Mouse (Mus musculus) liver, embryonic 12.5 days (tissue): ENCODE results near the gene 1600014C10Rik. TPM values are rescaled to one million over a fixed set of nuclear protein-coding genes. Genes with fewer than 3 reads are reported as not detected.

ENCODE experiments used
- ATAC-seq: fragments of 200-750 bp; cut with Nextera tagmentation; 2 replicates; pipeline ENCODE4 v1.8.0; 2017; ENCODE audit warnings: moderate number of reproducible peaks, mild to moderate bottlenecking, moderate library complexity
- H3K27ac ChIP-seq: fragments of 300-500 bp; sonication (generic); 2 replicates; pipeline ENCODE4 v1.5.1; 2016; ENCODE audit warnings: mild to moderate bottlenecking
- H3K27me3 ChIP-seq: fragments of 300-500 bp; sonication (generic); replicated peaks from 2 replicates; pipeline ENCODE4 v1.6.1; 2016; ENCODE audit warnings: mild to moderate bottlenecking, moderate library complexity
- H3K36me3 ChIP-seq: fragments of 300-500 bp; sonication (generic); 2 replicates; pipeline ENCODE4 v1.6.1; 2016; ENCODE audit warnings: mild to moderate bottlenecking, moderate library complexity
- H3K4me1 ChIP-seq: fragments of 300-500 bp; sonication (generic); 2 replicates; pipeline ENCODE4 v1.6.1; 2016
- H3K4me2 ChIP-seq: fragments of 300-500 bp; sonication (generic); 2 replicates; pipeline ENCODE4 v1.6.1; 2016; ENCODE audit warnings: mild to moderate bottlenecking, moderate library complexity
- H3K4me3 ChIP-seq: fragments of 300-500 bp; sonication (generic); 2 replicates; pipeline ENCODE4 v1.5.1; 2016; ENCODE audit warnings: mild to moderate bottlenecking, moderate library complexity
- H3K9ac ChIP-seq: fragments of 300-500 bp; sonication (generic); 2 replicates; pipeline ENCODE4 v1.6.1; 2016; ENCODE audit warnings: mild to moderate bottlenecking, moderate library complexity
- H3K9me3 ChIP-seq: fragments of 300-500 bp; sonication (generic); replicated peaks from 2 replicates; pipeline ENCODE4 v1.6.1; 2016; ENCODE audit warnings: mild to moderate bottlenecking, moderate library complexity
- WGBS: fragments of 180-500 bp; shearing (Covaris S2); methylation state at CpG from one replicate; pipeline ENCODE4 v1.1.7; 2016; ENCODE audit not compliant: insufficient replicate concordance; 5-methylcytosine and 5-hydroxymethylcytosine counted together
- polyA plus RNA-seq: library from polyadenylated mRNA; unstranded; fragments of >200 nt; fragmentation: Nextera tagmentation; extraction: Ambion mirVana; gene quantifications from 2 replicates; pipeline ENCODE4 v1.2.1, GENCODE M21; 2016

Gene 1600014C10Rik
- polyA plus RNA-seq, 1 experiment from 2014 or later = 7.0 TPM

DNA sequence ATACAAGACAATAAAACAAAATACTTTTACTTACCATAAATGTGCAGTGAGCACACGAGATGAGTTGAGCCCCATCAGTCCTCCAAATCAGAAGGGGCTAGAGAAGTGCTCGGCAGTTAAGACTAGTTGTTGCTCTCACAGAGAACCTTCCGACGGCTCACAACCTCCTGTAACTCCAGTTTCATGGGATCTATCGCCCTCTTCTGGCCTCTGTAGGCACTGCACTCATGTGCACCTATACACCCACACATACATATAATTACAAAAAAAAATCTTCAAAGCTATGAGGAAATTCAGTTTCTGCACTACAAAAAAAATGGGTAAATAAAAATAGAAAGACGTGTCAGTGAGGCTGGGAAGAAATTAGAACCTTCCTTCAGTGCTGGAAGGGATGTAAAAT, 21.3 kb downstream of the 1600014C10Rik start:
- Histone ChIP-seq H3K36me3 (no peaks in the 10 kb centered on the region), H3K27ac (no peak overlapping the region), H3K4me3 (no peak overlapping the region), H3K4me2 (no peak overlapping the region), H3K27me3 (0 out of 2 replicates have a peak, but pooled peaks cover 7% of the 10 kb centered on the region), H3K4me1 (peaks cover 4% of the 10 kb centered on the region; the same call in 1 of the 2 replicates), H3K9ac (no peak overlapping the region), H3K9me3 (0 out of 2 replicates have a peak, but pooled peaks cover 6% of the 10 kb centered on the region)
- ATAC-seq = no peak
- WGBS = 77% methylated on average over 6 of the region's 6 CpGs

DNA sequence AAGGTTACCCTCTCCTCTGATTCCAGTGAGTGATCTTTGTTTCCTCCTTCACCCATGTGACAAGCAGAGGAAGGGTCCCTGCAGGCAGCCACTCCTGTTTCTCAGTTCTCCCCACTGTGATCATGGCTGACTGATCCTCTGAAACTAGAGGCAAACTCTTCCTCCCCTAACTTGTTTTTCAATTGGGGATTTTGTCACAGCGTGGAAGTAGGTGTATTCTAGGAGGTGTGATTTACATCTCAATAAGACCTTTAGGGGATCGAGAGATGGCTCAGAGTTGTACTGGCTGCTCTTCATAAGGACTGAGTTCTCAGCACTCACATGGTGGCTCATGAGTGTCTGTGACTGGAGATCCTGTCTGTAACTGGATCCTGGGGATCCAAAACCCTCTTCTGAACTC, 22.8 kb downstream of the 1600014C10Rik start:
- Histone ChIP-seq H3K4me1 (peaks cover 8% of the 10 kb centered on the region; the same call in 1 of the 2 replicates), H3K27ac (no peak overlapping the region), H3K4me3 (no peak overlapping the region), H3K4me2 (no peak overlapping the region), H3K9me3 (0 out of 2 replicates have a peak, but pooled peaks cover 6% of the 10 kb centered on the region), H3K9ac (no peak overlapping the region), H3K27me3 (0 out of 2 replicates have a peak, but pooled peaks cover 7% of the 10 kb centered on the region), H3K36me3 (no peaks in the 10 kb centered on the region)
- WGBS = 64% methylated on average over 2 of the region's 2 CpGs
- ATAC-seq = no peak

DNA sequence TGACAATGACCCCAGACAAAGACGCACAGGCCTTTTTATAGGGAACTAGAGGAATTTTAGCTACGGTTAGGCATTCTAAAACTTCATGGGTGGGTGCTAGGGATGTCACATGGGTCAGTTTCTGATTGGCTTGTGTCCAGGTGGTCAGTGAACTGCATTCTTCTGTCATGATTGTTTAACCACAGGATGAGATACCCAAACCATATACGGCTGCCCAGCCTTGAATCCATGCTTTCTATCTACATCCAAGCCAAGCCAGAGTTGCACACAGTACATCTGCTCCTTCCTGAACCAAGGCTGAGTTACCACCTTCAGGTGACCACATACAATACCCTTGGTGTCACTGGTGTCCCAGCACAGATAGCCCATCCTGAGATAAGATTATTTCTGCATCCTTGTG, 23.5 kb downstream of the 1600014C10Rik start:
- Histone ChIP-seq H3K27me3 (0 out of 2 replicates have a peak, but pooled peaks cover 7% of the 10 kb centered on the region), H3K4me2 (no peak overlapping the region), H3K36me3 (no peaks in the 10 kb centered on the region), H3K9me3 (0 out of 2 replicates have a peak, but pooled peaks cover 6% of the 10 kb centered on the region), H3K9ac (no peak overlapping the region), H3K4me1 (peaks cover 8% of the 10 kb centered on the region; the same call in 1 of the 2 replicates), H3K27ac (no peak overlapping the region), H3K4me3 (no peak overlapping the region)
- WGBS = 61% methylated on average over 3 of the region's 3 CpGs
- no peak for ATAC-seq

DNA sequence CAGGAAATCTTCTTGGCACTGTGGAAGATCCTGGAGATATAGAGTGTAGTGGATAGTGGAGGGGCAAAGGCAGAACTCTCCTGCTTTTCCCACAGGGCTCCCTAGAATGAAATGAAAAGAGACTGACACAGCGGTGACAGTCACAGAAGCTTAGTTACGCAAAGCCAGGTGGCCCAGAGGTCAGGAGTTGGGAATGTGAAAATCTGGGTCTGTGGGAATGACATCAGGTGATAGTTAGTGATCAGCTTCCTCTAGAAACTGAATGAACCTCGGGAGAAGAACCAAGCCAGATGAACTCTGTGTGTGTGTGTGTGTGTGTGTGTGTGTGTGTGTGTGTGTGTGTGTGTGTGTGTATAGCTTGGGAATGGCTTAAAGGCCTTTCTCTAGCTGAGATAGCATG, 26.0 kb downstream of the 1600014C10Rik start:
- Histone ChIP-seq H3K9ac (no peak overlapping the region), H3K4me1 (peaks cover 8% of the 10 kb centered on the region; the same call in 1 of the 2 replicates), H3K27me3 (no peaks in the 10 kb centered on the region), H3K4me2 (no peak overlapping the region), H3K9me3 (0 out of 2 replicates have a peak, but pooled peaks cover 6% of the 10 kb centered on the region), H3K36me3 (no peaks in the 10 kb centered on the region), H3K27ac (no peak overlapping the region), H3K4me3 (no peak overlapping the region)
- 65% methylated on average over 3 of the region's 3 CpGs for WGBS
- no peak for ATAC-seq

DNA sequence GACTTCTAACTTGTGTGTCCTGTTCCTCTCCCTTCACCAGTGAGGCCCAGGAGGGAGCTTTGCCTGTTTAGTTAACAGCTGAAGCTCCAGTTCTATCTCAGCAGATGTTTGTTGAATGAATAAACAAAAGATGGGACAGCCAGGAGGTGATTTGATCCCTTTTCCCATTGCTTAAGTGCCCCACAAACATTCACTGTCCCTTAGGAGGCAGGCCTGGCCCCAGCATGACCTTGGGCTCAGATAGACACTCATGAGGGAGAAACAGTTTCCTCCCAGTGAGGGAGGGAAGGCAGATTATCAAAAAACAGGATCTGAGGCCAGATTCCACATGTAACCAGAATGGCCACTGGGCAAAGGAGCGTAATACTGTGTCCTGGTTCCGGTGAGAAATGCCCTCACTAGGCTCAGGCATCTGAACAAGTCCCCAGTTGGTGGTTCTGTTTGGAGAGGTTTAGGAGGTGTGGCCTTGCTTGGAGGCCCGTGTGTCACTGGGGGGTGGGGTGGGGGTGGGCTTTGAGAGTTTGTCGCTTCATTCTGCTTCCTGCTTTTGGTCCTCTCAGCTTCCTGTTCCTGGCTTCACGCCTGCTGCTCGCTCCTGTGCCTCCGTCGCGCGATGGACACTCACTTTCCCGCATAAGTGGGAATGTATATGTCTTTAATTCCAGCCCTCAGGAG, 26.6 kb downstream of the 1600014C10Rik start:
- H3K9me3 ChIP-seq = no peaks in the 10 kb centered on the region
- no peaks in the 10 kb centered on the region for H3K27me3 ChIP-seq
- H3K27ac ChIP-seq = no peak overlapping the region
- H3K9ac ChIP-seq = no peak overlapping the region
- H3K4me2 ChIP-seq = no peak overlapping the region
- H3K4me1 ChIP-seq = peaks cover 10% of the 10 kb centered on the region; the same call in 1 of the 2 replicates
- ATAC-seq = no peak
- 33% methylated on average over 11 of the region's 11 CpGs for WGBS
- H3K36me3 ChIP-seq = no peaks in the 10 kb centered on the region
- H3K4me3 ChIP-seq = no peak overlapping the region

DNA sequence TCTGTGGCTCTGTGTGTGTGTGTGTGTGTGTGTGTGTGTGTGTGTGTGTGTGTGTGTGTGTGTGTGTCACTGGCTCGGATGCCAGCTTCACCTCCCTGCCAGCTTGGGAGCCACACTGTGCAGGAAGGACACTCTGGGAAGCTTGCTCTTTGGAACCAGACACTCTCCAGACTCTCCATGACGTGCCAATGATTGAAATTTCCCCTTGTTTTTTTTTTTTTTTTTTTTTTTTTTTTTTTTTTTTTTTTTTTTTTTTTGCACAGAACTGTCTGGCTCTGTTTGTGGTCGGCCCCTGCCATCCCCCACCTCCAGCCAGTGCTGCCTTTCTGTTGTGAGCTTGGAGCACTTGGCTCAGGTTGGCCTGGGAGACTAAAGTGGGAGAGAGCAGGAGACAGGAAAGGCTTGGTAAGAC, 29.6 kb downstream of the 1600014C10Rik start:
- 35% methylated on average over 3 of the region's 3 CpGs for WGBS
- Histone ChIP-seq H3K4me1 (peaks cover 11% of the 10 kb centered on the region; the same call in 1 of the 2 replicates), H3K4me2 (no peak overlapping the region), H3K36me3 (no peaks in the 10 kb centered on the region), H3K4me3 (no peak overlapping the region), H3K27me3 (no peaks in the 10 kb centered on the region), H3K9ac (no peak overlapping the region), H3K9me3 (no peaks in the 10 kb centered on the region), H3K27ac (no peak overlapping the region)
- ATAC-seq = no peak

DNA sequence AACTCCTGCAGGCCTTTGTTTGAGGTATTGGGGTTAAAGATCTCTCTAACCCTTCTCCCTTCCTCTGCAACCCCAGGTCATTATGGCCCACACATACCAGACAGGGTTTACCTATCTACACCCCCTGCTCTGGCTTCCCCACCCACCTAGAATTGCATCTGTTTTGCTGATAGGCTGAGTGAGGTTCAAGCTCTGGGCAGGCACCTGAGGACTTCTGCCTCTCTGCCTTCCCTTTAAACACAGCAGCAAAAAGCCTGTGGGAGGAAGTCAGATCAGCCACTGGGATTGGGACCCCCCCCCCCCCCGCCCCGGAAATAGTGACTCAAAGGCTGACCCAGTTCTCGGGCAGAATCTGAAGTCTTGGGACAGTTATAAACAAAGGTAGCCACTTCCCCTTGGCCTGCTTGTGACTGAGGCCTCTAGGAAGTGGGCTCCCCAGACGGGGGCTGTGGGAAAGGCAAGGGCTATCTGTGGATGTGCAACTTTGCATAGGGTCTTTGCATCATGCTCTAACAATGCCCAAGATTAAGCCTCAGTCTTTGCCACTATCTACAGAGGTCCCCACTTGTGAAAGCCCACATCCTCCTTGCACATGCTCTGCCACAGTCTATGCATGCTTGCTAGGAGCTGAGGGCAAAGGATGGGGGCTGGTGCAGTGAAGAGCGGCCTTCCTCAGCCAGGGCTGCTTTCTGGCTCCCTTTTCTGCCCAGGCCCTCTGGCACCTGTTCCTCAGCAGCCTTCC, 31.6 kb downstream of the 1600014C10Rik start:
- no peak overlapping the region for H3K9ac ChIP-seq
- ATAC-seq = no peak
- H3K4me1 ChIP-seq = peaks cover 8% of the 10 kb centered on the region; the same call in 1 of the 2 replicates
- H3K9me3 ChIP-seq = no peaks in the 10 kb centered on the region
- no peaks in the 10 kb centered on the region for H3K27me3 ChIP-seq
- no peak overlapping the region for H3K27ac ChIP-seq
- no peaks in the 10 kb centered on the region for H3K36me3 ChIP-seq
- H3K4me3 ChIP-seq = no peak overlapping the region
- WGBS = 21% methylated on average over 5 of the region's 5 CpGs
- H3K4me2 ChIP-seq = no peak overlapping the region

DNA sequence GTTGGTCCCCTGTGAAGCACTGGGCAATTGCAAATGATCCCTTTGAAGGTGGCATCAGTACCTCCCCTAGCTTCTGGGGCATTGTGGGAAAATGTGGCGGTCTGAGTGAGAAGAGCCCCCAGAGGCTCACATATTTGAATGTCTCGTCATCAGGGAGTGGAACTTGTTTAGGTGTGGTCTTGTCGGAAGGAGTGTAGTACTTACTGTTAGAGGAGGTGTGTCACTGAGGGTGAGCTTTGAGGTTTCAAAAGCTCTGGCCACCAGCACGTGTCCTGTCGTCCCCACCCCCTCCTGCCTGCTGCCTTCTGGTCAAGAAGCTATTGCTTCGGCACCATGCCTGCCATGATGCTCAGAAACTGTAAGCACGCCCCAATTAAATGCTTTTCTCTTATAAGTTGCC, 32.3 kb downstream of the 1600014C10Rik start:
- H3K9ac ChIP-seq = no peak overlapping the region
- H3K27me3 ChIP-seq = no peaks in the 10 kb centered on the region
- H3K36me3 ChIP-seq = no peaks in the 10 kb centered on the region
- H3K27ac ChIP-seq = no peak overlapping the region
- 0 out of 2 replicates have a peak, but pooled peaks cover 3% of the 10 kb centered on the region for H3K4me1 ChIP-seq
- no peak overlapping the region for H3K4me2 ChIP-seq
- WGBS = 58% methylated on average over 7 of the region's 7 CpGs
- H3K9me3 ChIP-seq = no peaks in the 10 kb centered on the region
- H3K4me3 ChIP-seq = no peak overlapping the region
- ATAC-seq = no peak

DNA sequence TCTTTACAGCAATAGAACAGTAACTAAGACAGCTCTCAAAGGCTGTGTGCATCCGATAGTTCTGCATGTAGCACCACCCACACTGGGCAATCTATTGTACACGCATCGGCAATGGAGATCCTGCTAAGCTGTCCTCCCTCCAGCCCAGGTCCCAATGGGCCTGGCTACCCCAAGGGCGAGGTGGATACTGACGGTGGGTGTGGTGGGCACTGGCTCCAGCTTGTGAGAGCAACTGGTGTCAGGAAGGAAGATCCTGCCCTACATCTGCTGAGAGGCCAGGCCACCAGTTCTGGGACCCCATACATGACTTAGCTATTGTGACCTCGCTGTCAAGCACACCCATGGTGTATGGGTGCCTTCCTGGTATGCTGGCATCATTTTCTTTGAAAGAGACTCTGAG, 32.7 kb downstream of the 1600014C10Rik start:
- Histone ChIP-seq H3K4me1 (0 out of 2 replicates have a peak, but pooled peaks cover 3% of the 10 kb centered on the region), H3K9me3 (no peaks in the 10 kb centered on the region), H3K9ac (no peak overlapping the region), H3K27ac (no peak overlapping the region), H3K27me3 (no peaks in the 10 kb centered on the region), H3K36me3 (no peaks in the 10 kb centered on the region), H3K4me2 (no peak overlapping the region), H3K4me3 (no peak overlapping the region)
- WGBS = 75% methylated on average over 6 of the region's 6 CpGs
- ATAC-seq = no peak

DNA sequence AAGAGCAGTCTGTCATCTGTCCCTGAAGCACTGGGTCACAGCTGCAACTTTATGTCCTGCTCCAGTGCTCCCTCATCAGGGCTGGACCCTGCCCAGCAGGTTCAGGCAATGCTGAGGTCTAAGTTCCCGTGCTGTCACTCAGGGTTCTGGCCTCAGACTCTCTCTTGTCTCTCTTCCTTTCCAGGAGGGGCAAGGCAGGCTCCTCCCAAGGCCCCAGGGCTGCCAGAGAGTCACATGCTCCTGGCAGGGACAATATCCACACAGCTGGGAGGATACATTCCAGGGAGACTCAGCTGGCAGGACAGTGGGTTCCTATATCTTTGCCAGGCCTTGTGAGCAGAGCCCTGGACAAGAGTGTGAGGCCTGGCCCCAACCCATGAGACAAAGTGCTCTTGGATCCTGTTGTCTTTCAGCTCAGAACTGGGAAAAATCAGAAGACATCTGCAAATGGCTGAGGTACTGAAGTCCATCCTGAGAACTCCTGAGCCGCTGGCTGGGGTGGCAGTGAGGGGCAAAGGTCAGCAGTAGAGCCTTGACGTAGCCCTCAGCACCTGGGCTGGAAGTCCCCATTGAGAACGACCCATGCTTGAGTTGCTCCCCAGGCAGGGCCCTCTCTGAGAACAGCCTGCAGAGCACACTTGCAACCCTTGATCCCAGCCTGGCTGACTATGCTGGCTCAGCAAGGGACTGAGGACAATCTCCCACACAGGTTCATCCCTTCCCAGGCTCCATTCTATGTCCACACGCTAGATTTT, 34.6 kb downstream of the 1600014C10Rik start:
- no peak overlapping the region for H3K4me3 ChIP-seq
- H3K9ac ChIP-seq = no peak overlapping the region
- 0 out of 2 replicates have a peak, but pooled peaks cover 3% of the 10 kb centered on the region for H3K4me1 ChIP-seq
- no peaks in the 10 kb centered on the region for H3K36me3 ChIP-seq
- H3K4me2 ChIP-seq = no peak overlapping the region
- no peaks in the 10 kb centered on the region for H3K9me3 ChIP-seq
- 53% methylated on average over 5 of the region's 5 CpGs for whole genome bisulfite sequencing
- H3K27me3 ChIP-seq = no peaks in the 10 kb centered on the region
- ATAC-seq = no peak
- H3K27ac ChIP-seq = no peak overlapping the region

DNA sequence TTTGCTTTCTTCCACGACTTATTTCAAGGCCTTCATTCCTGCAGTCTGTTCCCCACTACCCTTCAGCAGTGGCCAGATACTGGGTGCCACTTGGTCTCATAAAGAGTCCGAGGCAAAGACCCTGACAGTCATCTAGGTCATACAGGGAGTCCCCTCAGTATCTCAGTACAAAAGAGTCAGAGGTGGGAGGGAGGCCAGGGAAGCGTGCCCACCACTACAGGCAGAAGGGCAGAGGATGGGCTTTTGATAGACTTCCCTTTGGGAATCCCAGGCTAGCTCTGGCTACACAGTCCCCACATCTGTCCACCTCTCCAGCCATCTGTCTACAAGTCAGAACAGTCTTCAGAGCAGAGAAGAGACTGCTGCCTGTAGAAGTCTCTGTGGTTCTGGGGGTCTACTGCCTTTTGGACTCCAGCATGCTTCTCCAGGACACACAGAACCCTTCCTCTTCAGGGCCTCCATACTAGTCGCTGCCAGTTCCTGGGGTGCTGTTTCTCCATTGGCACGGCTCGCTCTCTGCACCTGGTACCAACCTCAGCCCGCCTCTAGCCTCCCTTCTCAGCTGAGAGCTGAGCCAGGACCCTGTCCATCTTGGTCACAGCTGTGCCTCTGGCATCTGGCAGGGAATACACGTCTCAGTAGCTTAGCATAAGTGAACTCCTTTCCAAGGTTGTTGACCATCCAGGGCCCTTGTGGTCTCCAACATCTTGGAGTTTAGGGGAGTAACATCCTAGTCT, 35.8 kb downstream of the 1600014C10Rik start:
- no peak overlapping the region for H3K4me2 ChIP-seq
- no peaks in the 10 kb centered on the region for H3K36me3 ChIP-seq
- 59% methylated on average over 8 of the region's 8 CpGs for whole genome bisulfite sequencing
- H3K4me1 ChIP-seq = 0 out of 2 replicates have a peak, but pooled peaks cover 3% of the 10 kb centered on the region
- no peak overlapping the region for H3K27ac ChIP-seq
- no peak overlapping the region for H3K9ac ChIP-seq
- no peaks in the 10 kb centered on the region for H3K27me3 ChIP-seq
- H3K4me3 ChIP-seq = no peak overlapping the region
- no peaks in the 10 kb centered on the region for H3K9me3 ChIP-seq
- no peak for ATAC-seq
